Mouse (Mus musculus) cerebellum, adult 9-11 months (tissue): ENCODE measurements around the gene Fam111a.
A peak's percentile ranks its signal among the peaks of the same experiment; 100 is the strongest.

ENCODE experiments used
- DNase-seq: peaks from one replicate; pipeline ENCODE4 v3.0.0; 2022

Fam111a gene

GRCm38 (mm10) chr19:12567011-12567410, 21.5 kb downstream of the Fam111a start:
- no peak for DNase-seq

- DNase-seq: no peak
Observed at GRCm38 (mm10) chr19:12570866-12571265, 25.3 kb downstream of the Fam111a start.

- no peak for DNase-seq
Observed at GRCm38 (mm10) chr19:12571687-12572086, 26.1 kb downstream of the Fam111a start.

GRCm38 (mm10) chr19:12572614-12573265, 27.2 kb downstream of the Fam111a start:
- DNase-seq: no peak

GRCm38 (mm10) chr19:12573266-12574011, 27.9 kb downstream of the Fam111a start:
- peak; percentile 11 for DNase-seq

- DNase-seq: no peak
Observed at GRCm38 (mm10) chr19:12574012-12574407, 28.5 kb downstream of the Fam111a start.

GRCm38 (mm10) chr19:12575107-12575506, 29.6 kb downstream of the Fam111a start:
- no peak for DNase-seq

GRCm38 (mm10) chr19:12575514-12575913, 30.0 kb downstream of the Fam111a start:
- DNase-seq: no peak

GRCm38 (mm10) chr19:12576639-12577038, 31.1 kb downstream of the Fam111a start:
- no peak for DNase-seq

GRCm38 (mm10) chr19:12585310-12585709, 39.8 kb downstream of the Fam111a start:
- DNase-seq: no peak

GRCm38 (mm10) chr19:12591908-12592307, 46.4 kb downstream of the Fam111a start:
- peak; percentile 49 for DNase-seq

GRCm38 (mm10) chr19:12595135-12595529, 49.6 kb downstream of the Fam111a start:
- DNase-seq: no peak

GRCm38 (mm10) chr19:12595530-12596289, 50.2 kb downstream of the Fam111a start:
- DNase-seq: peak; percentile 73

- peak; percentile 24 for DNase-seq
Observed at GRCm38 (mm10) chr19:12596290-12597072, 50.9 kb downstream of the Fam111a start.

- no peak for DNase-seq
Observed at GRCm38 (mm10) chr19:12597073-12597405, 51.5 kb downstream of the Fam111a start.

- DNase-seq: no peak
Observed at GRCm38 (mm10) chr19:12598674-12599073, 53.1 kb downstream of the Fam111a start.

GRCm38 (mm10) chr19:12599674-12600073, 54.1 kb downstream of the Fam111a start, which contains the start of gene Gm4952:
Gm4952 (plus strand) TSS chr19:12599974.
- DNase-seq: no peak

GRCm38 (mm10) chr19:12600684-12601480, 55.3 kb downstream of the Fam111a start:
- DNase-seq: no peak

GRCm38 (mm10) chr19:12608336-12608735, 62.8 kb downstream of the Fam111a start:
- DNase-seq: no peak

GRCm38 (mm10) chr19:12613646-12614045, 68.1 kb downstream of the Fam111a start:
- no peak for DNase-seq

- no peak for DNase-seq
Observed at GRCm38 (mm10) chr19:12633176-12633575, 87.6 kb downstream of the Fam111a start, which contains the start of gene Glyat. Glyat (plus strand) TSS chr19:12633308.

- DNase-seq: no peak
Observed at GRCm38 (mm10) chr19:12634259-12634658, 88.7 kb downstream of the Fam111a start.
